Mouse (Mus musculus) midbrain, embryonic 15.5 days (tissue): Measurements from ENCODE around the gene Bod1l. TPM values are rescaled to one million over a fixed set of nuclear protein-coding genes. Genes with fewer than 3 reads are reported as not detected.

Experiments
- ATAC-seq: fragments of 200-750 bp; cut with Nextera tagmentation; replicated peaks from 2 replicates; pipeline ENCODE4 v1.8.0; 2017; ENCODE audit warnings: moderate TSS enrichment
- H3K27ac ChIP-seq: fragments of 300-500 bp; sonication (generic); 2 replicates; pipeline ENCODE4 v1.5.1; 2015; ENCODE audit warnings: mild to moderate bottlenecking, inconsistent platforms
- H3K27me3 ChIP-seq: fragments of 300-500 bp; sonication (generic); replicated peaks from 2 replicates; pipeline ENCODE4 v1.6.1; 2015; ENCODE audit warnings: inconsistent platforms
- H3K36me3 ChIP-seq: fragments of 300-500 bp; sonication (generic); replicated peaks from 2 replicates; pipeline ENCODE4 v1.6.1; 2015; ENCODE audit warnings: inconsistent platforms
- H3K4me1 ChIP-seq: fragments of 300-500 bp; sonication (generic); 2 replicates; pipeline ENCODE4 v1.6.1; 2015; ENCODE audit warnings: inconsistent platforms
- H3K4me2 ChIP-seq: fragments of 300-500 bp; sonication (generic); 2 replicates; pipeline ENCODE4 v1.6.1; 2015; ENCODE audit warnings: inconsistent platforms, mild to moderate bottlenecking, moderate library complexity
- H3K4me3 ChIP-seq: fragments of 300-500 bp; sonication (generic); 2 replicates; pipeline ENCODE4 v1.5.1; 2015; ENCODE audit warnings: mild to moderate bottlenecking, inconsistent platforms
- H3K9ac ChIP-seq: fragments of 300-500 bp; sonication (generic); 2 replicates; pipeline ENCODE4 v1.6.1; 2015; ENCODE audit warnings: mild to moderate bottlenecking, inconsistent platforms
- H3K9me3 ChIP-seq: fragments of 300-500 bp; sonication (generic); 2 replicates; pipeline ENCODE4 v1.6.1; 2016; ENCODE audit warnings: inconsistent platforms
- WGBS: fragments of 180-500 bp; shearing (Covaris S2); methylation state at CpG from one replicate; pipeline ENCODE4 v1.1.7; 2015; ENCODE audit warnings: mixed read lengths; 5-methylcytosine and 5-hydroxymethylcytosine counted together
- polyA plus RNA-seq: library from polyadenylated mRNA; unstranded; fragments of >200 nt; fragmentation: Nextera tagmentation; extraction: Ambion mirVana; gene quantifications from 2 replicates; pipeline ENCODE4 v1.2.1, GENCODE M21; 2015

Bod1l gene
- polyA plus RNA-seq, 1 experiment from 2014 or later, result 29.6 TPM

DNA sequence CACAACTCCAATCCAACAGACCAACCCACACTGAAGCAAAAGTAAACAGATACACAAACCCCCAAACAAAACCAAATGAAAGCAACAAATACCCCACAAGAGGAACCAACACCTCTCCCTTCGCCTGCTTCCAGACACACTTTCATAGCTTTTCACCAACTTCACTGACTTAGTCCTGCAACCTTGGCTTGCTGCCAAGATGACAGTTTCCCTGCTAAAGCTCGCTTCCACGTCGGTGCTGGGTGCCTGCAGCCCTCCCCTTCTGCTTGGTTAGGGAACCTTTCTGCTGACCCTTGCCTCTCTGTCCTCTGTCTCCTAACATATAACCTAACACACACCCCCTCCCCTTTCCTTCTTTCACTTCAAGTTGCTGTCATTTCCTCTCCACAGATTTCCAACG lies 1.4 kb downstream of the Bod1l start:
- H3K4me2 ChIP-seq, result peak overlapping the region; percentile 68
- 34% methylated on average over 5 of the region's 5 CpGs for WGBS
- no peak overlapping the region for H3K9ac ChIP-seq

DNA sequence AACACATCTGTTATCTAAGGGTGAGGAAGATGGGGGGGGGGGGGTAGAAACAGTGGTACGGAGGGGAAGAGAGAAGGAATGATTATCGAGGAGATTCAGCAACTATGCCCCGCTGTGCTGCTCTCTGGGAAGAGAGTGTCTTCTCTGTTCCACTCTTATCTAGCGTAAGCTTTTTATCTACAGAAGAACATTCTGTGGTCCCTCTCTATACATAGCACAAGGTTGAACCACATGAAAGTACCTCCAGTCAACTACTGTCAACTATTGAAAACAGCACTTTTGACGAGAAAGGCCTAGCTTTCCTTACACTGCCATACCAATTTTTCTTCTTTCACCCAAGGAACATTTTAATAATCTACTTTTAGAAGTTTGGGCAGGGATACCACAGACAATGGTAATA lies 2.4 kb downstream of the Bod1l start:
- ATAC-seq, result no peak
- H3K27ac ChIP-seq, result no peak overlapping the region
- H3K4me3 ChIP-seq, result no peak overlapping the region
- H3K9me3 ChIP-seq, result no peaks in the 10 kb centered on the region
- H3K9ac ChIP-seq, result no peak overlapping the region
- H3K27me3 ChIP-seq, result no peaks in the 10 kb centered on the region
- peaks cover 22% of the 10 kb centered on the region for H3K4me1 ChIP-seq
- no peak overlapping the region for H3K4me2 ChIP-seq
- H3K36me3 ChIP-seq, result no peaks in the 10 kb centered on the region
- WGBS, result 95% methylated on average over 5 of the region's 5 CpGs

More for the DNA sequence above, 1.4 kb downstream of the Bod1l start:
- no peaks in the 10 kb centered on the region for H3K27me3 ChIP-seq
- H3K4me3 ChIP-seq, result peak overlapping the region; percentile 99
- no peaks in the 10 kb centered on the region for H3K36me3 ChIP-seq
- ATAC-seq, result no peak
- H3K27ac ChIP-seq, result no peak overlapping the region
- H3K9me3 ChIP-seq, result no peaks in the 10 kb centered on the region
- peaks cover 22% of the 10 kb centered on the region for H3K4me1 ChIP-seq

- Histone ChIP-seq H3K27me3 (no peaks in the 10 kb centered on the region), H3K4me1 (no peaks in the 10 kb centered on the region), H3K4me3 (no peak overlapping the region), H3K9ac (no peak overlapping the region), H3K4me2 (no peak overlapping the region), H3K36me3 (peaks cover 48% of the 10 kb centered on the region), H3K9me3 (no peaks in the 10 kb centered on the region), H3K27ac (no peak overlapping the region)
- 97% methylated on average over 2 of the region's 2 CpGs for WGBS
- no peak for ATAC-seq
These were observed 14.0 kb downstream of the Bod1l start for GRCm38 (mm10) chr5:41830100-41830499.

- H3K27ac ChIP-seq, result no peak overlapping the region
- no peak for ATAC-seq
- H3K9ac ChIP-seq, result no peak overlapping the region
- H3K9me3 ChIP-seq, result no peaks in the 10 kb centered on the region
- H3K4me1 ChIP-seq, result no peaks in the 10 kb centered on the region
- 96% methylated on average over 9 of the region's 9 CpGs for WGBS
- no peaks in the 10 kb centered on the region for H3K27me3 ChIP-seq
- no peak overlapping the region for H3K4me3 ChIP-seq
- peaks cover 77% of the 10 kb centered on the region for H3K36me3 ChIP-seq
- H3K4me2 ChIP-seq, result no peak overlapping the region
These were observed 23.0 kb downstream of the Bod1l start for GRCm38 (mm10) chr5:41821158-41821557.

DNA sequence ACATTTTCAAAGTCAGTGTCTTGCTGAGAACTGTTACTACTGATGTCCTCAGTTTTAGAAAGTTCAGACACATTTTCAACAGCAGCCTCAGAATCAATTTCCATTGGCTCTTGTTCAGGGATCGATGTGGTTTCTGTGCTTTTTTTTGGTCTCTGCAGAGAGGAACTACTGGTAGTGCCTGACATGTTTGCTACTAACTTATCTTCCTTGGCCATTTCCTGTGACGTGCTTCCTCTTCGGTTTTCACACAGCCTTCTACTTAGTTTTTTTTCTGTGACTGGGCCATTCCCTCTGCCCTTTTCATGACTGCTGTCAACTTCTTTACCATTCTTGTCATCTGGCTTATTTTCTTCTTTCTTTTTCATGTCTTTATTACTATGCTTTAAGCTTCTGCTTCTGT lies 23.6 kb downstream of the Bod1l start:
- Histone ChIP-seq H3K4me3 (no peak overlapping the region), H3K4me2 (no peak overlapping the region), H3K36me3 (peaks cover 78% of the 10 kb centered on the region), H3K27me3 (no peaks in the 10 kb centered on the region), H3K9me3 (no peaks in the 10 kb centered on the region), H3K4me1 (no peaks in the 10 kb centered on the region), H3K27ac (no peak overlapping the region), H3K9ac (no peak overlapping the region)
- WGBS, result 96% methylated on average over 3 of the region's 3 CpGs
- ATAC-seq, result no peak

GRCm38 (mm10) chr5:41812516-41812915 lies 31.6 kb downstream of the Bod1l start:
- H3K36me3 ChIP-seq, result peaks cover 56% of the 10 kb centered on the region

DNA sequence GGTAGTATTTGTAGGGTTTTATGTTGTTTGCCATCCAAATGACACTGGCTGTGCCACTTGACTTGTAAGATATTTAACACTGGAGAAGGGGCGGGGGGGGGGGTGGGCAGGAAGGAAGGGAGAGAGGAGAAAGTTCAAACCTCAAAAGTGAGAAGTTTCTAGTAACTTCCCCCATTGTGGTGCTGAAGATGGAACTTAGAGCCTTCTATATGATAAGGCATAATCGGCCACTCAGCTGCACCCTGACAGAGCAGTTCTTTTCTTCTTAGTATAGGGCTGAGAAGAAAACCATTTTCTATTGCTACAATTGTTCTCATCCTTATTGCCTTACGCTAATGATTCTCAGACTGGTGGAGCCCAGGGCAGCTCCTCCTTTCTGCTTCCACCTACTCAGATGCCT lies 32.8 kb downstream of the Bod1l start:
- Histone ChIP-seq H3K27me3 (no peaks in the 10 kb centered on the region), H3K4me3 (no peak overlapping the region), H3K36me3 (peaks cover 55% of the 10 kb centered on the region), H3K27ac (no peak overlapping the region), H3K4me2 (no peak overlapping the region), H3K9ac (no peak overlapping the region), H3K4me1 (no peaks in the 10 kb centered on the region), H3K9me3 (no peaks in the 10 kb centered on the region)
- no peak for ATAC-seq
- 93% methylated on average over 3 of the region's 3 CpGs for WGBS

More at GRCm38 (mm10) chr5:41812516-41812915, 31.6 kb downstream of the Bod1l start:
- Histone ChIP-seq H3K27me3 (no peaks in the 10 kb centered on the region), H3K4me2 (no peak overlapping the region), H3K9me3 (no peaks in the 10 kb centered on the region), H3K4me1 (no peaks in the 10 kb centered on the region), H3K4me3 (no peak overlapping the region), H3K27ac (no peak overlapping the region), H3K9ac (no peak overlapping the region)
- 90% methylated on average over 6 of the region's 6 CpGs for WGBS
- ATAC-seq, result no peak

- Histone ChIP-seq H3K4me1 (no peaks in the 10 kb centered on the region), H3K27me3 (no peaks in the 10 kb centered on the region), H3K4me3 (no peak overlapping the region), H3K9ac (no peak overlapping the region), H3K4me2 (no peak overlapping the region), H3K9me3 (no peaks in the 10 kb centered on the region), H3K27ac (no peak overlapping the region), H3K36me3 (peaks cover 35% of the 10 kb centered on the region; the same call in 1 of the 2 replicates)
- WGBS, result 95% methylated on average over 2 of the region's 2 CpGs
- ATAC-seq, result no peak
These were observed 36.7 kb downstream of the Bod1l start for GRCm38 (mm10) chr5:41807383-41807782.

- H3K4me2 ChIP-seq, result no peak overlapping the region
- no peak for ATAC-seq
- no peaks in the 10 kb centered on the region for H3K9me3 ChIP-seq
- H3K27me3 ChIP-seq, result no peaks in the 10 kb centered on the region
- H3K4me3 ChIP-seq, result no peak overlapping the region
- H3K9ac ChIP-seq, result no peak overlapping the region
- peaks cover 28% of the 10 kb centered on the region; the same call in 1 of the 2 replicates for H3K36me3 ChIP-seq
- no peaks in the 10 kb centered on the region for H3K4me1 ChIP-seq
- 94% methylated on average over 5 of the region's 5 CpGs for WGBS
- no peak overlapping the region for H3K27ac ChIP-seq
These were observed 37.9 kb downstream of the Bod1l start for GRCm38 (mm10) chr5:41806176-41806575.

GRCm38 (mm10) chr5:41805085-41805484 lies 39.0 kb downstream of the Bod1l start:
- H3K36me3 ChIP-seq, result peaks cover 27% of the 10 kb centered on the region; the same call in 1 of the 2 replicates
- no peak for ATAC-seq
- no peaks in the 10 kb centered on the region for H3K9me3 ChIP-seq
- no peak overlapping the region for H3K9ac ChIP-seq
- 98% methylated on average over 2 of the region's 2 CpGs for WGBS
- H3K27ac ChIP-seq, result no peak overlapping the region
- H3K4me3 ChIP-seq, result no peak overlapping the region
- no peaks in the 10 kb centered on the region for H3K4me1 ChIP-seq
- no peaks in the 10 kb centered on the region for H3K27me3 ChIP-seq
- no peak overlapping the region for H3K4me2 ChIP-seq

DNA sequence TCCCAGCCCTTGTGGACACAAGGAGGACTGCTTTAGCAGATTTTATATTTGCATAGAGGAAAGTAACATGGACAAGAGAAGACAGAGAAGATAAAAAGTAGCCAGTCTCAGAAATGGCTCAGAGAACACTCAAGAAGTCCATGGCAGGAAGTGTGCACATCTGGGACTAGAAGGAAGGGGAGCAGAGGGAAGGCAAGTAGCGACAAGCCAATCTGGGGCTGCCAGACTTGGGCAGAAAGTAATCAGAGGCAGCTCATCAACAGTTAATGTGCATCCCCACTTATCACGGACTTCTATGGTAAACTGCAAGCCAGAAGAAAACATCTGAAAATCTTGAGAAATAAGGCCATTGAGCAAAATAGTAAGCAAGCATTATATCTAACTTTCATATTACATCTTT lies 39.5 kb downstream of the Bod1l start:
- Histone ChIP-seq H3K4me1 (no peaks in the 10 kb centered on the region), H3K9ac (no peak overlapping the region), H3K36me3 (peaks cover 27% of the 10 kb centered on the region; the same call in 1 of the 2 replicates), H3K4me3 (no peak overlapping the region), H3K27me3 (no peaks in the 10 kb centered on the region), H3K9me3 (no peaks in the 10 kb centered on the region), H3K27ac (no peak overlapping the region), H3K4me2 (no peak overlapping the region)
- 91% methylated on average over 2 of the region's 2 CpGs for WGBS
- ATAC-seq, result no peak

DNA sequence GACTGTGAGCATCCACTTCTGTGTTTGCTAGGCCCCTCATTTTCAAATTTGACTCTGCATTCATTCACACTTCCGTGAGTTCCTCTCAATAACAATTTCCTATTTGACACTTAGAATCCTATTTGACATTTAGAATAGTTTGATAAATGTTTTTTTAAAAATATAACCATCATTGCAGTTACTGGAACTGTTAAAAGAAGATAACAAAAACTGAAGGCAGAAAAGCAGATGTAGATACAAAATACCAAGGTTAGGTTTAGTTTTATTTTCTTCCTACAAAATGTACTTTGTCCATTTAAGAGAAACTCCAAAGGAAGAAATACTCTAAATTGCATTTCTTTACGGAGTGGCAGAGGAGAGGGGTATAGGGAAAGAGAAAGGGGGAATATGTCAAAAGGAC lies 42.5 kb downstream of the Bod1l start:
- WGBS, result over 99% methylated on average over 2 of the region's 2 CpGs
- no peak overlapping the region for H3K4me2 ChIP-seq
- no peak for ATAC-seq
- H3K9ac ChIP-seq, result no peak overlapping the region
- H3K36me3 ChIP-seq, result peaks cover 16% of the 10 kb centered on the region; the same call in 1 of the 2 replicates
- H3K27ac ChIP-seq, result no peak overlapping the region
- no peak overlapping the region for H3K4me3 ChIP-seq
- H3K9me3 ChIP-seq, result no peaks in the 10 kb centered on the region
- H3K27me3 ChIP-seq, result no peaks in the 10 kb centered on the region
- H3K4me1 ChIP-seq, result no peaks in the 10 kb centered on the region

GRCm38 (mm10) chr5:41794434-41794833 lies 49.7 kb downstream of the Bod1l start:
- Histone ChIP-seq H3K27me3 (no peaks in the 10 kb centered on the region), H3K27ac (no peak overlapping the region), H3K36me3 (peaks cover 24% of the 10 kb centered on the region; the same call in 1 of the 2 replicates), H3K9me3 (no peaks in the 10 kb centered on the region), H3K4me1 (no peaks in the 10 kb centered on the region), H3K9ac (no peak overlapping the region), H3K4me2 (no peak overlapping the region), H3K4me3 (no peak overlapping the region)
- ATAC-seq, result no peak
